Mouse (Mus musculus) heart, adult 8-10 months (tissue): Measurements from ENCODE around the gene Rpl4. TPM values are rescaled to one million over a fixed set of nuclear protein-coding genes. Genes with fewer than 3 reads are reported as not detected.

Experiments
- microRNA-seq: library from miRNA; unstranded; fragments of <30 nt; microRNA quantifications from one replicate; pipeline ENCODE4 v1.2.0, GENCODE M21; 2022
- total RNA-seq, 4 experiments: library from RNA; stranded (reverse); gene quantifications; 2 replicates each; pipeline ENCODE4 v1.2.4; 2022

The Rpl4 gene
- total RNA-seq, 4 experiments from 2014 or later, result 430 to 483 (median 463) TPM

Small RNAs within 50 kb of the gene (microRNA-seq; reads per million reads assigned to microRNA genes)
- not detected for gene Gm24106

Other genes with a start within 250 kb of the Rpl4 start
- 10 to 100 TPM; 10.9 to 16.5 (median 11.9) TPM for gene Smad6, start 151.3 kb upstream of the Rpl4 start, total RNA-seq
- gene Lctl, start 56.2 kb upstream of the Rpl4 start, total RNA-seq, result under 1 TPM in 2 of 4 experiments, not detected in 2; 0.68 to 0.75 TPM
- gene Zwilch, start 271 bp upstream of the Rpl4 start, total RNA-seq, result 1 to 10 TPM in 2 of 4 experiments, under 1 TPM in 2; 0.60 to 1.4 (median 1.0) TPM
- 10 to 100 TPM; 19.0 to 28.0 (median 23.1) TPM for gene Snapc5, start 5.9 kb downstream of the Rpl4 start, total RNA-seq
- 1 to 10 TPM; 2.8 to 3.7 (median 3.2) TPM for gene Uchl4, start 61.8 kb downstream of the Rpl4 start, total RNA-seq
- gene Map2k1, start 80.3 kb downstream of the Rpl4 start, total RNA-seq, result 10 to 100 TPM; 46.1 to 51.3 (median 48.7) TPM
- gene Tipin, start 108.2 kb downstream of the Rpl4 start, total RNA-seq, result 10 to 100 TPM in 3 of 4 experiments, 1 to 10 TPM in 1; 9.3 to 12.9 (median 11.0) TPM
- 10 to 100 TPM; 25.1 to 29.9 (median 27.1) TPM for gene Dis3l, start 167.9 kb downstream of the Rpl4 start, total RNA-seq
- gene Megf11, start 212.3 kb downstream of the Rpl4 start, total RNA-seq, result 1 to 10 TPM in 2 of 4 experiments, under 1 TPM in 2; 0.81 to 1.8 (median 1.0) TPM